Mouse (Mus musculus) forebrain, embryonic 16.5 days (tissue): ENCODE results near the gene Stx1b. TPM values are rescaled to one million over a fixed set of nuclear protein-coding genes. Genes with fewer than 3 reads are reported as not detected.
"Not testable (repeated sequence)": the region's sequence is repeated elsewhere in the genome, so short reads cannot be mapped to it uniquely, and the experiment has no call there.

Experiments
- ATAC-seq: fragments of 200-750 bp; cut with Nextera tagmentation; 2 replicates; pipeline ENCODE4 v1.8.0; 2017; ENCODE audit warnings: mild to moderate bottlenecking, moderate library complexity
- H3K27ac ChIP-seq: fragments of 300-500 bp; sonication (generic); 2 replicates; pipeline ENCODE4 v1.5.1; 2014; ENCODE audit warnings: low read length, control low read depth
- H3K27me3 ChIP-seq: fragments of 300-500 bp; sonication (generic); replicated peaks from 2 replicates; pipeline ENCODE4 v1.6.1; 2014; ENCODE audit warnings: low read length; ENCODE audit not compliant: control insufficient read depth, insufficient read depth
- H3K36me3 ChIP-seq: fragments of 300-500 bp; sonication (generic); 2 replicates; pipeline ENCODE4 v1.6.1; 2014; ENCODE audit not compliant: control insufficient read depth, insufficient read depth
- H3K4me1 ChIP-seq: fragments of 300-500 bp; sonication (generic); replicated peaks from 2 replicates; pipeline ENCODE4 v1.6.1; 2014; ENCODE audit warnings: low read length; ENCODE audit not compliant: control insufficient read depth, insufficient read depth
- H3K4me2 ChIP-seq: fragments of 300-500 bp; sonication (generic); 2 replicates; pipeline ENCODE4 v1.6.1; 2014; ENCODE audit warnings: mild to moderate bottlenecking, low read length, control low read depth
- H3K4me3 ChIP-seq: fragments of 300-500 bp; sonication (generic); replicated peaks from 2 replicates; pipeline ENCODE4 v1.5.1; 2014; ENCODE audit warnings: mild to moderate bottlenecking, low read length, control low read depth
- H3K9ac ChIP-seq: fragments of 300-500 bp; sonication (generic); replicated peaks from 2 replicates; pipeline ENCODE4 v1.6.1; 2014; ENCODE audit warnings: low read depth, low read length, control low read depth
- H3K9me3 ChIP-seq: fragments of 300-500 bp; sonication (generic); 2 replicates; pipeline ENCODE4 v1.6.1; 2016; ENCODE audit warnings: low read length; ENCODE audit not compliant: control insufficient read depth
- WGBS: fragments of 180-500 bp; shearing (Covaris S2); extraction: QIAGEN DNeasy Blood & Tissue Kit; methylation state at CpG from one replicate; pipeline ENCODE4 v1.1.7; 2014; 5-methylcytosine and 5-hydroxymethylcytosine counted together
- polyA plus RNA-seq: library from polyadenylated mRNA; unstranded; fragments of >200 nt; fragmentation: Nextera tagmentation; extraction: Ambion mirVana; gene quantifications from 2 replicates; pipeline ENCODE4 v1.2.1, GENCODE M21; 2015

Stx1b gene
- polyA plus RNA-seq, 1 experiment from 2014 or later: 50.8 TPM

DNA sequence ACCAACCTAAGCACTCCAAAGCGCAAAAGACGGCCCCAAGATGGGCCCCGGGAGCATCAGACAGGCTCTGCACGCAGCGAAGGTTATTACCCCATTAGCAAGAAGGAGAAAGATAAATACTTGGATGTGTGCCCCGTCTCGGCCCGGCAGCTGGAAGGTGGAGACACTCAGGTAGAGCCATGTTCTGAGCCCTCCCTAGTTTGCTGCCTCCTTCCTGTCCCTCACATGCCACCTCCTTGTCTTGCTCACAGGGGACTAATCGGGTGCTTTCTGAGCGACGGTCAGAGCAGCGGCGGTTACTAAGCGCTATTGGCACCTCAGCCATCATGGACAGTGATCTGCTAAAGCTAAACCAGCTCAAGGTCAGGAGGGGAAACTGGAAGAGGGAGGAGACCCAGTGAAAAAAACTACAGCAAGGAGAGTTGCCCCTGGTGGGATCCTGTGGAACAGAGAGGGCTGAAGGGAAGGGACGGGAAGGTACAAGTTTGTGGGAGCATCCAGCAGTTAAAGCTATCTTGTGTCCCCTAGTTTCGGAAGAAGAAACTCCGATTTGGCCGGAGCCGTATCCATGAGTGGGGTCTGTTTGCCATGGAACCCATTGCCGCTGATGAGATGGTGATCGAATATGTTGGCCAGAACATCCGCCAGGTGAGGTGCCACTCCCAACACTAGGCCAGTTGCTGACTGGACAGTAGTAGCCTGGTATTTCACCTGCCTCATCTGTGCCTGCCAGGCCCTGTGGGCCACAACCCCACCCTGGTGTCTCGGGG, 27.1 kb downstream of the Stx1b start:
- 94% methylated on average over 23 of the region's 23 CpGs for WGBS
- no peak for ATAC-seq
- Histone ChIP-seq H3K9me3 (no peaks in the 10 kb centered on the region), H3K27ac (no peak overlapping the region), H3K4me1 (peaks cover 9% of the 10 kb centered on the region), H3K27me3 (no peaks in the 10 kb centered on the region), H3K9ac (no peak overlapping the region), H3K4me2 (no peak overlapping the region), H3K36me3 (peaks cover 39% of the 10 kb centered on the region), H3K4me3 (no peak overlapping the region)

DNA sequence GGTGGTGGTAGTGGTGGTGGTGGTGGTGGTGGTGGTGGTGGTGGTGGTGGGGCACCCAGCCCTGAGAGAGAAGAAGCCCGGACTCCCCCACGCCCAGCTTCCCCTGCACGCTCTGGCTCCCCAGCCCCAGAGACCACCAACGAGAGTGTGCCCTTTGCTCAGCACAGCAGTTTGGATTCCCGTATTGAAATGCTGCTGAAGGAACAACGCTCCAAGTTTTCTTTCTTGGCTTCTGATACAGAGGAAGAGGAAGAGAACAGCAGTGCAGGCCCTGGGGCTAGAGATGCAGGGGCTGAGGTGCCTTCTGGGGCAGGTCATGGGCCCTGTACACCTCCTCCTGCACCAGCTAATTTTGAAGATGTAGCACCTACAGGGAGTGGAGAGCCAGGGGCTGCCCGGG, 39.0 kb downstream of the Stx1b start, which contains the start of gene Gm49388:
TSS of gene Gm49388 (plus strand) at position 301 of the 400 bp plus-strand sequence.
- peaks cover 66% of the 10 kb centered on the region for H3K36me3 ChIP-seq
- no peak for ATAC-seq
- no peak within 1 kb of the TSS for H3K4me3 ChIP-seq
- H3K4me1 ChIP-seq: no peaks in the 10 kb centered on the region
- 93% methylated on average over 7 of the region's 7 CpGs for WGBS
- H3K4me2 ChIP-seq: no peak within 1 kb of the TSS
- H3K9me3 ChIP-seq: no peaks in the 10 kb centered on the region
- no peak within 1 kb of the TSS for H3K9ac ChIP-seq
- H3K27me3 ChIP-seq: no peaks in the 10 kb centered on the region
- H3K27ac ChIP-seq: no peak within 1 kb of the TSS

DNA sequence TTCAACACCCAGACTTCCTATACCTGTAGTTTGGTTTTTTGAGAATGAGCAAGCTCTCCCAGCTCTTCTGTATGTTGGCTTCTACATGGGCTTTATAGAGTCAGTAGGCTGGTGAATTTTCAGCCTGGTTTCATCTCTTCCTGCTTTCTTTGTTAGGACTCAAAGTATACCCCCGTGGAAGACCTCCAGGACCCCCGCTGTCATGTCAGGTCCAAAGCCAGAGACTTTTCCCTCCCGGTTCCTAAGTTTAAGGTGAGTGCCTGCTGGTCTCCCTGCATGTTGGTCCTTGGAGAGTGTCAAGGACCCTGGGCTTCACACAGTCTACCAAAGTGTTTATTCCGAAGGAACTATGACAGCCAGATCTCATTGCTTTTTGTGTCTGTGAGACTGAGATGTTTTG, 46.0 kb downstream of the Stx1b start:
- peak overlapping the region; percentile 82; the same call in 1 of the 2 replicates for H3K9ac ChIP-seq
- no peaks in the 10 kb centered on the region for H3K9me3 ChIP-seq
- H3K27ac ChIP-seq: no peak overlapping the region
- H3K4me1 ChIP-seq: peaks cover 14% of the 10 kb centered on the region
- 84% methylated on average over 4 of the region's 4 CpGs for WGBS
- no peaks in the 10 kb centered on the region for H3K27me3 ChIP-seq
- peak overlapping the region; percentile 84 for H3K4me3 ChIP-seq
- no peak for ATAC-seq
- H3K36me3 ChIP-seq: peaks cover 16% of the 10 kb centered on the region
- H3K4me2 ChIP-seq: peak overlapping the region; percentile 89

DNA sequence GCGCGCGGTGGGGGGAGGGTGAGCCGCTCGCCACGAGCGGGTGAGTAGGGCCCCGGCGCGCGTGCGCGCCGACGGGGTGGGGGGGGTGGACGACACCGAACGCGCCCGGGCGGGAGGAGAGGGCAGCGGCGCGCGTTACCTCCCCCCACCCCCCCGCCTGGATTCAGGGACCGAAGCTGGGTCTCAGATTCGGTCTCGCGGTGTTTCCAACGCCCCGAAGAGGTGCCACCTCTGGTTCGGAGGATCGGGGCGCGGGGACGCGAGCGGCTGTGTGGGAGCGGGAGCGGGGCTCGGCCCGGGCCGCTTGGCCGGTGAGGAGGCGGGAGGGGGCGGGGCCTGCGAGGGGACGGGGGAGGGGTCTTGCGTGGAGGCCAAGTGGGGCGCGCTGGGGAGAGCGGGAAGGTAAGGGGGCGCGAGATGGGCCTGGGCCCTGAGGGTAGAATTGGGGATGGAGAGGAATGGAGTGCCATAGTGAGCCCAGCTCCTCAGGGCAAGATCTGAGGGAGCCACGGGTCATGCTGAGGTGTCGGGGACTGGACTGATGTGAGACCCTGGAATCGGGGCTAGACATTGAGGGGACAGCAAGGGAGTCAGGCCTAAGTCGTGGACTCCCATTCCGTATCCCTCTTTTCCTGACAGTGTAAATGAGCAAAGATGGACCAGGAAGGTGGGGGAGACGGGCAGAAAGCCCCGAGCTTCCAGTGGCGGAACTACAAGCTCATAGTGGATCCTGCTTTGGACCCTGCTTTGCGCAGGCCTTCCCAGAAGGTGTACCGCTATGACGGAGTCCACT, 46.7 kb downstream of the Stx1b start:
- 3% methylated on average over 55 of the region's 66 CpGs for WGBS
- Histone ChIP-seq H3K4me1 (peaks cover 14% of the 10 kb centered on the region), H3K27ac (peak overlapping the region; percentile 98), H3K4me3 (peak overlapping the region; percentile 84), H3K9ac (peak overlapping the region; percentile 82), H3K9me3 (no peaks in the 10 kb centered on the region), H3K36me3 (peaks cover 16% of the 10 kb centered on the region), H3K4me2 (peak overlapping the region; percentile 89), H3K27me3 (no peaks in the 10 kb centered on the region)
- peak; percentile 26 for ATAC-seq

DNA sequence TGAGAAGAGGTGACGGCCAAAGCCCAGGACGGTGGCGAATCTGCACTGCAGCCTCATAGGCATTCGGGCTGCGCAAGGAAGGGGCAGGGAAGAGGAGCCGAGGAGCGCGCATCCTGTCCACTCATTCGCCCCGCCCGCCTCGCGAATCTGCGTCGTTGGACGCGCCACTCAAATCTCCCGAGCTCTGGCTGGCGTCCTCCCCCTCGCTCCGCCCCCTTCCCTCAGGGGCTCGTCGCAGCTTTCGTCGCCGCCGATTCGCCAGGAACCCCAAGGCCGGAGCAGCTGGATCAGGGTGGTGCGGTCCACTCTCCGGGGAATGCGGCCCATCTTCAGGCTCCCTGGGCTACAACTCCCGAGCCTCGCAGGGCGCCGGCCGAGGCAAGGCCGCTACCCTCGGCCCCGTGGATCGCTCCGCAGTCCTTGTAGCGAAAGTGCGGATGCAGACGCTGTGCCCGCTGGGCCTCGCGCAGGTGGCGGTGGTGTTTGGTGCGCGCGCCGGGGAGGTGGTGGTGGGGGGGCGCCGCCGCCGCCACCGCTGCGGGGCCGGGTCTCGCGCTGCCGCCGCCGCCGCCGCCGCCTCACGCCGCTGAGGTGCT, 47.4 kb downstream of the Stx1b start:
- H3K4me3 ChIP-seq: peak overlapping the region; percentile 84
- H3K9me3 ChIP-seq: no peaks in the 10 kb centered on the region
- H3K4me1 ChIP-seq: peaks cover 14% of the 10 kb centered on the region
- H3K9ac ChIP-seq: peak overlapping the region; percentile 82
- H3K27ac ChIP-seq: peak overlapping the region; percentile 98
- H3K27me3 ChIP-seq: no peaks in the 10 kb centered on the region
- H3K36me3 ChIP-seq: peaks cover 13% of the 10 kb centered on the region
- 0% methylated on average over 48 of the region's 70 CpGs for WGBS
- H3K4me2 ChIP-seq: peak overlapping the region; percentile 64
- peak; percentile 93 for ATAC-seq

DNA sequence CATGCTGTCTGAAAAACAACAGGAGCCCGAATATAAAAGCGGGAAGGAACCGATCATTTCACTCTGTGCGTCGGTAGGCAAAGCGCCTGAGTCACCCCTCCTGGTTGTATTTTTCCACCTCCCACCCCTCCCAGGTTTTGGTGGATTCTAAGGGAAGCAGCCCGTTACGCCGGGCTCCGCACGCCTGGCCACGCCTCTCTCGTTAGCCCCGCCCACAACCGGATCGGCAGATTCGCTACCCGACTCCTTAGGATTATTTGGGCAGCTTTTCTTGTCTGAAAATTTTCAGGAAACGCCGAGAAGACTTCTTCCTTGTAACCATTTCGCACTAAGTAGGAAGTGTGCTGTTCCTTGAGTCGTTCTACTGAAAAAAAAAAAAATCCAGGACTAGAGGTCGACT, 47.9 kb downstream of the Stx1b start, which contains the start of gene Setd1a:
TSS of gene Setd1a (plus strand) at position 245 of the 400 bp plus-strand sequence.
- Histone ChIP-seq H3K4me2 (peak within 1 kb of the TSS; percentile 89), H3K4me3 (peak within 1 kb of the TSS; percentile 84), H3K9ac (peak within 1 kb of the TSS; percentile 82), H3K27ac (peak within 1 kb of the TSS; percentile 98), H3K4me1 (peaks cover 14% of the 10 kb centered on the region), H3K9me3 (no peaks in the 10 kb centered on the region), H3K36me3 (peaks cover 10% of the 10 kb centered on the region), H3K27me3 (no peaks in the 10 kb centered on the region)
- ATAC-seq: peak; percentile 76
- 0% methylated on average over 23 of the region's 23 CpGs for WGBS

DNA sequence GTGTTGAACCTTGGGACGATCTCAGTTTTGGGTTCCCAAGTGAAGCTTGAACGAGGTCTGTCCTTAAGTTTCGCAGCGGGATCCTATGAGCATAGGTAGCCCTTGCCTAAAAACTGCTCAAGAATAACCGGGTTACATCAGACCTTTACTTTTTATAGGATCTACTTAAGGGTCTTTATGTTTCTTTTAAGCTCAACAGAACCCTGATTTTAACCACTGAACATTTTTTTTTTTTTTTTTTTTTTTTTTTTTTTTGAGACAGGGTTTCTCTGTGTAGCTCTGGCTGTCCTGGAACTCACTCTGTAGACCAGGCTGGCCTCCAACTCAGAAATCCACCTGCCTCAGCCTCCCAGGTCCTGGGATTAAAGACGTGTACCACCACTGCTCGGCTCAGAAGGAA, 48.5 kb downstream of the Stx1b start:
- H3K4me1 ChIP-seq: peaks cover 14% of the 10 kb centered on the region
- H3K9ac ChIP-seq: peak overlapping the region; percentile 82
- WGBS: 72% methylated on average over 7 of the region's 7 CpGs

DNA sequence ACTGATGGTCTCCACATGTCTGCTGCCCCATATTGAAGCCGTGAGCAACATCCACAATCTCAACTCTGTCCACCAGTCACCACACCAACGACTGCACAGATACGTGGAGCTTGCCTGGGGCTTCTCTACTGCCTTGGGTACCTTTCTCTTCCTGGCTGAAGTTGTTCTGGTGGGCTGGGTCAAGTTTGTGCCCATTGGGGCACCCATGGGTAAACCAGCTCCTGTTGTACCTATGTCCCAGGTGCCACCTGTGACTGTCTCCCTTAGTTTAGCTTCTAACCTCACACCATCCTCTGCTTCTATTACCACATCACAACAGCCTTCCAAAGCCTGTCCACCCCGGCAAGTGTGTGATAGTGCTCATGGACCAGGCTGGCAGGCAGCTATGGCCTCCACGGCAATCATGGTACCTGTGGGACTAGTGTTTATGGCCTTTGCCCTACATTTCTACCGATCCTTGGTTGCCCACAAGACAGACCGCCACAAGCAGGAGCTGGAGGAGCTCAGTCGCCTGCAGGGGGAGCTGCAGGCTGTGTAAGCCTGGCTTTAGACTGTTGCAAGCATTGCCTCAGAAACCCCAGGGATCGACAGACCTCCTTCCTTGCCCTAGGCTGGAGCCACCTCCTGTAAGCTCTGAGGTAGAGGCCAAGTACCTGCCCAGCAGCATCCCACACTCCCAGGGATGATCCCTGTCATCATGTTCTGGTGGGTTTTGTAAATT, 50.5 kb downstream of the Stx1b start:
- Histone ChIP-seq H3K27me3 (no peaks in the 10 kb centered on the region), H3K4me1 (peaks cover 32% of the 10 kb centered on the region), H3K4me3 (no peak overlapping the region), H3K36me3 (no peaks in the 10 kb centered on the region), H3K9ac (no peak overlapping the region), H3K27ac (no peak overlapping the region), H3K9me3 (no peaks in the 10 kb centered on the region), H3K4me2 (no peak overlapping the region)
- 38% methylated on average over 9 of the region's 9 CpGs for WGBS
- ATAC-seq: no peak

More for the DNA sequence above, 48.5 kb downstream of the Stx1b start:
- Histone ChIP-seq H3K27ac (peak overlapping the region; percentile 98), H3K4me2 (peak overlapping the region; percentile 64), H3K4me3 (peak overlapping the region; percentile 84)
- H3K36me3 ChIP-seq, ATAC-seq, H3K9me3 ChIP-seq, H3K27me3 ChIP-seq: not testable (repeated sequence)
